Mouse (Mus musculus) megakaryocyte-erythroid progenitor cell, adult 5-6 weeks (primary cell): ENCODE data around the gene Uox. TPM values are rescaled to one million over a fixed set of nuclear protein-coding genes. Genes with fewer than 3 reads are reported as not detected.
A peak's percentile ranks its signal among the peaks of the same experiment; 100 is the strongest.

Experiments used
- ATAC-seq: replicated peaks from 2 replicates; pipeline ENCODE4 v1.8.0; 2016; ENCODE audit warnings: mild to moderate bottlenecking, inconsistent platforms; ENCODE audit not compliant: severe bottlenecking, poor library complexity, low FRiP score, low TSS enrichment
- total RNA-seq, 2 experiments: library from RNA; stranded (forward) in 1 of 2; stranded (reverse) in 1 of 2; fragments of 200-1000, 215-1000 nt in 1 of 2; fragments of >200 nt in 1 of 2; fragmentation: Nextera tagmentation in 1 of 2; gene quantifications; 2 replicates each; pipeline ENCODE4 v1.2.3; 2014 to 2017

Gene Uox
- total RNA-seq (2014; fragmentation: Nextera tagmentation), result not detected in 2 replicates
- total RNA-seq (2017), result not detected in 2 replicates

DNA sequence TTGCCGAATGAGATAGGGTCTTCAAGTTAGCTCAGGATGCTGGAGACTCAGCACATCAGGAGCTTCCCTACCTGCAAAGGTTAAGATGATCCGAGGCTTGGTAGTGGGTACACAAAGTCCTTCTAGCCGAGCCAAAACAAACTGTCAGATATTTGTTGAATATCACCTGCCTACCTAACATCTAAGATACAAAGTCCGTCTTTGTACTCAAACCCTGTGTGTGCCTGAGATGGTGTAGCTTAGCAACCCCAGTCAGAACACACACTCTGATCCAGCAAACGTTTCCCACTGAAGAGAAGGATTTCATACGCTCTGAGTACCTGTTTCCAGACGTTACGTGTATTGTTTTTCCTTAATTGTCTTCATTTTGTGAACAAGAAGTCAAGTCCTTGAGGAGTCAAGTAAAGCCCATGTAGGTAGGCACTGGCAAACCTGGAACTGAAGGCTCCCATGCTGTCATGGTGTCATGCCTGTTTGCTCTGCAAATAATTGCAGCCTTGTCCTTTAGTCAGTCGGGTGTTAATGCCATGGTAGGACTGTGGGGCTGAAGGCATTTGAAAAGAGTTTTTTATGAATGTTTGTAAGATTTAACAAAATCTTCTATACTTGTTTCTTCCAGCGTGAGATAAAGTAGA is at the start of gene Uox:
Gene Uox (plus strand): TSS at position 279 of the 635 bp plus-strand sequence.
- ATAC-seq, result no peak

DNA sequence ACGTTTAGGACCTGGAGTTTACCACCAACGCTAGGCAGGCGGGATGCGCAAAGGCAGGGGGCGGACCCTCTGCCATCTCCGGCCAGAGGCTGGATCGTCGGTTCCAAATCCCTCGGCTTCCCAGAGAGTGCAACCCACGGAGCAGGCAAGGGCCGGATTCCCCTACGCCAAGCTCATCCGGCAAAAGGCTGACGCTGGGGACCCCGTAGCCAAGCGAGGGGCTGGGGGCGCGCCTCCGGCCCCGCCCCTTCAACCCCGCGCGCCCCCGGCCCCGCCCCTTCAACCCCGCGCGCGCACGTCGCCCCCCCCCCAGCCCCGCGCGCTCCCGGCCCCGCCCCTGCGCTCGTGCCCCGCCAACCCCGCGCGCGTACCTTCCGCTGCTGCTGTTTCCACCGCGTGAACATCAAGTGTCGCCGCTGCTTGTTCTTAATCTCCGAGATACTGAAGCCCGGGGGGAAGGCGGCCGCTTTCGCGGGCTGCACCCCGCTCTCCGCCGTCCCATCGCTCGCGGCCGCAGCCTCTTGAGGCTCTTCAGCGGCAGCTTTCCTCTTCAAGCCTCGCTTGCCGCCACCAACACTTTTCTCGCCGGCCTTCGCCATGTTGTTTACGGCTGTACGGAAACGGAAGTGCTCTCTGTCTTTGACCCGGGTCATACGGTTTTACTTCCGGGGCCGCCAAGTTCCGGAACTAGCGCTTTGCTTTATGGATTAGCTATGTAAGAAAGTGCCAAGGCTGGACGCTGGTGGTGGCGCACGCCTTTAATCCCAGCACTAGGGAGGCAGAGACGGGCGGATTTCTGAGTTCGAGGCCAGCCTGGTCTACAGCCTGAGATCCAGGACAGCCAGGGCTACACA is 49.2 kb upstream of the Uox start, which contains the start of gene Rpf1:
Gene Rpf1 (minus strand): TSS at position 632 of the 854 bp plus-strand sequence.
- ATAC-seq, result peak; percentile 97

- peak; percentile 36 for ATAC-seq
Observed at GRCm38 (mm10) chr3:146521652-146522020, 48.6 kb upstream of the Uox start.

DNA sequence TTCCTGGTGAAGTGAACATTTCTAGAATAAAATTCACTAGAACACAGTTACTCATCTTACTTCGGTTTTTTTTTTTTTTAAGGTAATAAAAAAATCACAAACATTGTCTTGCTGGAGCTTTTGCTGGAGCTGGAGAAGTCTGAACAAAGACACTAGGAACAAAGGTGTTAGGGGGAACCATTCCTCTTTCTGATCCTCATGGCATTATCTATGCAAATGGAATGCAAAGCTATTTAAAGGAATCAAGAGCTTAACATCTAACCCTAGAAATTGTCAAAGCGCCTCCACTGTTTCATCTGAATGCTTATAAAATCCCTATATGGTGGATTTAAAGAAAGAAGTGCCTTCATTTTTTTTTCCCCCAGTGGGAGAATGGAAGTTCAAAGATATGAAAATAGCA is 41.9 kb upstream of the Uox start:
- ATAC-seq, result no peak

DNA sequence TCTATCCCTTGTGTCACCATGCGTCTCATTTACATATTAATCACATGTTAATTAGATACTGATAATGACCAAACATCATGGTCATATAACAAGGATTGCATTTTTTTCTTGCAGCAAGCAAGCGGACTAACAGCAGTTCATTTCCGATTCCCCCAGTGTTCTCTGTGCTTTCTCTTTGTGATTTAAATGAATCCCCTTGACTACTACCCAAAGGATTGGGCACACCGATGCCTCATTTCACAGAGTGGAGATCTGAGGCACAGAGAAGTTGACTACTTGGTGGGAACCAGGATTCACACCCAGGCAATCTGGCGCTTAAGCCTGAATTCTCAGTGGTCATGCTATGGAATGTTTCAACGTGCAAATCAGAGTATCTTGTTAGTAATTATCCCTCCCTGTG is 35.2 kb upstream of the Uox start:
- no peak for ATAC-seq

DNA sequence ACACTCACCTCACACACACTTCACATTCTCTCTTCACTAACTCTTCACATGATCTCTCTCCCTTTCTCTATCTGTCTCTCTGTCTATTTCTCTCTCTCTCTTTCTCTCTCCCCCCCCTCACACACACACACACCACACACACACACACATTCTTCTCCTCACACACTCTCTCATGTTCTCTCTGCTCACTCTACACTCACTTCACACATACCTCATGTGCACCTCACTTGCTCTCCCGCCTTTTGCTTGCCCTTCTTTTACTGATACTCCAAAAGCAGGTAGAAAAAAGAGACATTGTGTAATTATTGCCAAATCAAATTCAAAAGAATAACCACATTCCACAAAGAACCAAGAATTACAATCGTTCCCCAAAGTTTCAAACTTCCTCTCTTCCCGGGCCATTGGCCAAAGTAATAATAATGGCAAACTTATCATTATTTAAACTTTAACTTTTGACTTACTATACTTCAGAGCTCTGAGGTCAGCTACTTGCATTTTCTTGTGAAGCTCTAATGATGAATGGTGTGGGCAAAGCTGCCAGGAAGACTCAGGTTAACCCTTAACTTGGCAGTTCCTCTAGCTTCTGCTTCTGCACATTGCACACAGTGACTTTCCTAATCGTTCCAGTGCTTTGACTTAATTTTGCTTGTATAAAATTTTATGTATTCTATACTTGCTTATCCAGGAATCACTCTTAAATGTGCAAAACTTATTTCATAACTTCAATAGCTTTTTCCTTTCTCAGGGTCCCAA is 29.5 kb upstream of the Uox start:
- ATAC-seq, result no peak

DNA sequence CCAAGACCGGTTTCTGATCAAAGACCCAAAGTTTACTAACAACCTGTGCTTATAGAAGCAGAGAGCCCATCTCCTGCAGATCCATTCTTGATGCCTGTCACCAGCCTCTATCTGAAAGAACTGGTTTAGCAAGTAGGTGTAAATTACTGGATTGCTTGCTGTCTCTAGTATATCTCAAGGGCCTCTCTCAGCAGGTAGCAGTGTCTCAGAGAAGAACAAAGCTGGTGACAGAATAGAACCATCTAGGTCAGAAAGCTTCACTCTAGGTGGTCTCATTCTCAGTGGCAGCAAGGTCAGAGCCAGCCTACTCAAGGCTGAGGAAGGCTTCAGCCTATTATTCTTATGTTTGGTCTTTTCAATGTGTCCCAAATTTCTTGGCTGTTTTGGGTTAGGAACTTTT is 26.6 kb upstream of the Uox start:
- no peak for ATAC-seq

DNA sequence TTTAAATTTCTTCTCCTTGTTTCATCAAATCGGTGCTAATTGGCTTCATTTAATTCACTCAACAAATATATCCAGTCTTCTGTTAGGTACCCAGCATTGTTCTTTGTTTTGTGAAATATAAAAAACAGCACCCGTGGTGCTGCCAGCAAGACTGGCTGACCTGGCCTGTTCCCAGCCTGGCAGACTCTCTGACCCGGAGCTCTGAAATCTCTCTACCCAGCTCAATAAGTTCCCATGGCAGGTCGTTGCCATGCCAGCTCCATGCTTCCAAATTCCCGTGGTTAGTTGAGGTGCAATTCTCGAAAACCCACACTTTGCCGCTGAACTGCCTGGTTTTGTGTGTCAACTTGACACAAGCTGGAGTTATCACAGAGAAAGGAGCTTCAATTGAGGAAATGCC is 15.4 kb upstream of the Uox start:
- no peak for ATAC-seq

DNA sequence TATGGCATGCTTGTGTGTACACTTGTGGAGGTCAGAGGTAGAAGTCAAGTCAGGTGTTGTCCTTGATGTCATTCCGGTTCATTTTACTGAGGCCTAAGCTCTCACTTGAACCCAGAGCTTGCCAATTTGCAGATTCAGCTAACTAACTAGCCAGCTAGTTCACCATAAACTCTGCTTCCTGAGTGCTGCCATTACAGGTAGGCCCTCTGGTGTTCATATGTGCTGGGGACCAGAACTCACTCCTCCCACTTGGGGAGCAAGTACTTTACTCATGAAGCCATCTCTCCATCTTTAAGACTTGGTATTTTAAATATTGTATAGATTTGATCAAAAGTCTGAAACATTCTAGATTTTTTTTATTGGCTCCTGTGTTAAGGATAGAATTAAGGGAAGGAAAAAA is 13.7 kb upstream of the Uox start:
- ATAC-seq, result no peak

DNA sequence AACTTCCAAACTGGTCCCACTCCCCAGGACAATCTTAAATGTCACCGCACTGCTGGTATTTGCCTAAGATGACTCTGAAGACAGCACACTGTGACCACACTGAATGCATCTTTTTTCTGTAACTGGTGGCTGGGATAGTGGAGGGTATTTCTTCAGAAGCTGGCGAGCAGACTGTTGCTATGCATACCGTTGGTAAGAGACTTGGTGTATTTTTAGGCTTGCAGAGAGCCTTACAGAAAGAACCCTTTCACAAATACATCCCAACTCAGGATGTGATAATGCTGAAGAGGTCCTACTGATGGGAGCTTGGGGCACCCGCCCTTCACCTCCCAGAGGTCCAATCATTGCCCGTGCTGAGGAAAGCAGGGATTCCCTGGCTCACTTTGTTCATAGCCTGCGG is 12.7 kb upstream of the Uox start:
- no peak for ATAC-seq

- no peak for ATAC-seq
Observed at GRCm38 (mm10) chr3:146562936-146563335, 7.3 kb upstream of the Uox start.

DNA sequence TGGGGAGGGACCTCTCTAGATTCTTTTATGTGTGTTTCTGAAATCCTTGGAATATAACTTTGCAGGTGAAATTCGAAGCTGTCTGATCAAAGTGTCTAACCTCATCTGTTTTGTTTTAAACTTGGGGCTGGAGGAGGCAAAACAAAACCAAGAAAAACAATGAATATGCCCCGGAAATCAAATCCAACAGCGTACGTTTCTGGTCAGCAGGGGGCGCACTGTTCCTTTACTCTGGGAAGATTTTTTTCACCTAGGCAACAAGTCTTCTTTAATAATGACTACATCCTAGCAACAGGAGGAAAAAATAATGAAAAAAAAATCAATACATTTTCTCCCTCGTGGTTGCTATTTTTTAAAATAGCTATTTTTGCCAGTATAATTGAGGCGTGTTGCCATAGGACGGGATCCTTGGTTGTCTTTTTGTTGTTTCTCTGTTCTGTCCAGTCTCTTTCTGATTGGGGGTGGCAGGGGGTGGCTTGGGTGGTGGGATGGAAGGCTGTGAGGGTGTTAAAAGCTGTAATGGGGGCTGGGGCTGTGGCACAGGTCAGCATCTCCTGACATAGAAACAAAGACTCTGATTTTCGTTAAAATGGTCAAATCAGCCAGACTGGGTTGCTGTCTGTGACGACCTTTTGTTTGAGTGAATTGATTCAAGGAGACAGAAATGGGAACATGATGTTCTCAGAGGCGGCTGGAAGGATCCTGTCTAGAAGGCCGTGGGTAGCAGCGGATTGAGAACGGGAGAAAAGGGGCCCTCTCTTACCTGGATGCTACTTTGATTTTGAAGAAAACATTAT is 5.8 kb upstream of the Uox start:
- ATAC-seq, result peak; percentile 64

GRCm38 (mm10) chr3:146565065-146565411 is 5.2 kb upstream of the Uox start:
- ATAC-seq, result no peak

- ATAC-seq, result no peak
Observed at GRCm38 (mm10) chr3:146567366-146567765, 2.9 kb upstream of the Uox start.

GRCm38 (mm10) chr3:146567884-146568530 is 2.2 kb upstream of the Uox start:
- no peak for ATAC-seq

DNA sequence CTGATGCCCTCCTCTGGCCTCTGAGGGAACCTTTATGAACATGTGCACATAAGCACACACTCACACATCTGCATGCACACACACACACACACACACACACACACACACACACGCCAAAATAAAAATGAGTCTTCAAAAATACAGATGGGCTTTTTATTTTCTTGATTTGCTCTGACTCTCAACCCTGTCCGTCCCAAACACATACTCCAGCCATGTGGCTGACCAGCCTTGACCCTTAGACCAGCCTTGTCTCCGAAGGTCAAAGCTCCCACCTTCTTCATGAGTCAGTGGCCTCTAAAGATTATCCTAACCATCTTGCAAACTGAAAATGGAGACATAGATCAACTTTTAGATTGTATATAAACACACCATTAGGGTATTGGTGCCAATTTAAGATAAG is 632 bp upstream of the Uox start:
- ATAC-seq, result no peak

- no peak for ATAC-seq
Observed at GRCm38 (mm10) chr3:146570939-146571338, 713 bp downstream of the Uox start.

- ATAC-seq, result no peak
Observed at GRCm38 (mm10) chr3:146571341-146571740, 1.1 kb downstream of the Uox start.

- no peak for ATAC-seq
Observed at GRCm38 (mm10) chr3:146577591-146577990, 7.4 kb downstream of the Uox start.
